Mouse (Mus musculus): Measurements from ENCODE around the gene Olfr149.

DNA sequence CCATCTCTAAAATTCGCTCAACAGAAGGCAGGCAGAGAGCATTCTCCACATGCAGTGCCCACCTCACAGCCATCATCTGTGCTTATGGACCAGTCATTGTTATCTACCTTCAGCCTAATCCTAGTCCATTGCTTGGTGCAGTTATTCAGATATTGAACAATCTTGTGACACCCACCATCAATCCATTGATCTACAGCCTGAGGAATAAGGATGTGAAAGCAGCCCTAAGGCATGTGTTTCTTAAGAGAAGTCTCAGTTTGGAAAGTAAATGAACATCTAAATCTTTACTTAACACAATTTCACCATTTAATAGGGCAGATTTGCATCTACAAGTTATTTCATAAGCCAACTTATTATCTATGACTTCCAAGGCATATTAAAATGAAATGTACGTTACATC lies 37.2 kb downstream of the Olfr149 start:
- TF ChIP-seq POLR2A (IDR thresholded peaks at IDR 0.05; ENCODE audit: low read depth, low read length) (no peak), CTCF (IDR thresholded peaks at IDR 0.05; ENCODE audit: extremely low read depth, insufficient read depth, insufficient read length, insufficient replicate concordance) (no peak)
